Mouse (Mus musculus): ENCODE measurements around the gene Shbg.

- TF ChIP-seq CTCF (IDR thresholded peaks at IDR 0.05; ENCODE audit: extremely low read depth, insufficient read depth, low read length) (no peak), POLR2A (IDR thresholded peaks at IDR 0.05; ENCODE audit: extremely low read depth, insufficient read depth, low read length) (no peak)
Observed at GRCm38 (mm10) chr11:69599436-69599835, 18.3 kb downstream of the Shbg start.

Data from cortical plate, adult 2 months (tissue).